Mouse (Mus musculus) intestine, postnatal 0 days (tissue): ENCODE measurements around the gene Gm6096. TPM values are rescaled to one million over a fixed set of nuclear protein-coding genes. Genes with fewer than 3 reads are reported as not detected.

Experiments used
- ATAC-seq: fragments of 200-750 bp; cut with Nextera tagmentation; 2 replicates; pipeline ENCODE4 v1.8.0; 2017; ENCODE audit warnings: mild to moderate bottlenecking, moderate TSS enrichment, moderate library complexity
- H3K27ac ChIP-seq: fragments of 300-500 bp; sonication (generic); 2 replicates; pipeline ENCODE4 v1.5.1; 2014; ENCODE audit warnings: mild to moderate bottlenecking, low read depth, low read length, moderate library complexity
- H3K27me3 ChIP-seq: fragments of 300-500 bp; sonication (generic); replicated peaks from 2 replicates; pipeline ENCODE4 v1.6.1; 2014; ENCODE audit warnings: low read length, mixed read lengths; ENCODE audit not compliant: control insufficient read depth, insufficient read depth
- H3K36me3 ChIP-seq: fragments of 300-500 bp; sonication (generic); 2 replicates; pipeline ENCODE4 v1.6.1; 2014; ENCODE audit warnings: mild to moderate bottlenecking, moderate library complexity; ENCODE audit not compliant: control insufficient read depth, insufficient read depth
- H3K4me1 ChIP-seq: fragments of 300-500 bp; sonication (generic); replicated peaks from 2 replicates; pipeline ENCODE4 v1.6.1; 2014; ENCODE audit warnings: antibody characterized with exemption, low read length, mixed read lengths; ENCODE audit not compliant: control insufficient read depth, insufficient read depth
- H3K4me2 ChIP-seq: fragments of 300-500 bp; sonication (generic); replicated peaks from 2 replicates; pipeline ENCODE4 v1.6.1; 2014; ENCODE audit warnings: low read depth, mild to moderate bottlenecking, moderate library complexity
- H3K4me3 ChIP-seq: fragments of 300-500 bp; sonication (generic); 2 replicates; pipeline ENCODE4 v1.5.1; 2014; ENCODE audit warnings: low read depth, low read length
- H3K9ac ChIP-seq: fragments of 300-500 bp; sonication (generic); 2 replicates; pipeline ENCODE4 v1.6.1; 2014; ENCODE audit warnings: mild to moderate bottlenecking, low read depth, low read length
- H3K9me3 ChIP-seq: fragments of 300-500 bp; sonication (generic); 2 replicates; pipeline ENCODE4 v1.6.1; 2016; ENCODE audit warnings: mixed run types; ENCODE audit not compliant: control insufficient read depth
- CTCF ChIP-seq: sonication (generic); IDR thresholded peaks from 2 replicates; pipeline ENCODE4 v1.5.1; 2016; ENCODE audit warnings: low read depth, mild to moderate bottlenecking, control low read depth, antibody characterized with exemption, moderate library complexity
- WGBS: fragments of 180-500 bp; shearing (Covaris S2); extraction: QIAGEN DNeasy Blood & Tissue Kit; methylation state at CpG from one replicate; pipeline ENCODE4 v1.1.7; 2014; 5-methylcytosine and 5-hydroxymethylcytosine counted together
- polyA plus RNA-seq: library from polyadenylated mRNA; unstranded; fragments of >200 nt; fragmentation: Nextera tagmentation; extraction: Ambion mirVana; gene quantifications from 2 replicates; pipeline ENCODE4 v1.2.1, GENCODE M21; 2015

The Gm6096 gene
- polyA plus RNA-seq, 1 experiment from 2014 or later, result not detected

GRCm38 (mm10) chr7:34292633-34293032 is 41.8 kb downstream of the Gm6096 start:
- Histone ChIP-seq H3K27me3 (no peaks in the 10 kb centered on the region), H3K4me2 (no peak overlapping the region), H3K4me3 (no peak overlapping the region), H3K27ac (no peak overlapping the region), H3K9ac (no peak overlapping the region), H3K4me1 (no peaks in the 10 kb centered on the region), H3K9me3 (no peaks in the 10 kb centered on the region), H3K36me3 (no peaks in the 10 kb centered on the region)
- no peak for TF ChIP-seq CTCF
- no peak for ATAC-seq
- 85% methylated on average over 2 of the region's 2 CpGs for WGBS

DNA sequence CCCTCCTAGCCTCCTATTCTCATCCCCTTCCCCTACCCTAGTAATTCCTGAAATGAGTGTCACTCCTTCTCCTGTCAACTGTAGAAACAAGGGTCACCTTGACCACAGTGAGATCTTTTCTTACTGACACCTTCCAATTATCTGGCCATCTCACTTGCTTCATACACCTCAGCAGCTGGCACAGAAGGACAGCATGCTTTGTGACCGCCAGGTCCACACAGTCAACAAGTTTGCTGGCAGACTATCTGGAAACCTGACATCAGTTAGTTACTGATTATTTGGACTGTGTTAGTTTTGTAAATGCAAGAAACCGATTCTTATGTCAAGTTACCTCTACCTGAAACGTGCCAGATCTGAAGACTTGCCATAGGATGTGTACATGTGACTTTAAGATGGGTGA is 45.3 kb downstream of the Gm6096 start:
- no peaks in the 10 kb centered on the region for H3K27me3 ChIP-seq
- no peak overlapping the region for H3K9ac ChIP-seq
- 86% methylated on average over 3 of the region's 3 CpGs for WGBS
- no peak for ATAC-seq
- no peak overlapping the region for H3K4me2 ChIP-seq
- no peak overlapping the region for H3K4me3 ChIP-seq
- no peaks in the 10 kb centered on the region for H3K36me3 ChIP-seq
- no peak overlapping the region for H3K27ac ChIP-seq
- H3K9me3 ChIP-seq, result no peaks in the 10 kb centered on the region
- no peaks in the 10 kb centered on the region for H3K4me1 ChIP-seq
- TF ChIP-seq CTCF, result no peak

DNA sequence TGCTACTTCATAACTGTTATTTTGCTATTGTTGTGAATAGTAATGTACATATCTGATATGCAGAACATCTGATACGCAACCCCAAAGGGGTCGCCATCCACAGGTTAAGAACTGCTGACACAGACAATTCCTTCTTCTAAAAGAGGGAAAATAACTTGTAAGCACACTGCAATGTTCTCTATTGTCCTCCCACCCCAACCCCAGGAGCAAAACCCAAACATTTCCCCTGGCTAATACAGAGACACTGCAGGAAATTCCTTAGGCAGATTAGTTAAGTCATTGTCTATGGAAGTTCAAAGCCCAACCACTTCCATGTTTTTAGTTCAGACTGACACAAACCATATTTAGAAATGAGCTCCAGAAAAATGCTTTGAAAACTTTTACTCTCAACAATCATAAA is 48.0 kb downstream of the Gm6096 start:
- H3K4me3 ChIP-seq, result no peak overlapping the region
- H3K4me2 ChIP-seq, result no peak overlapping the region
- no peaks in the 10 kb centered on the region for H3K36me3 ChIP-seq
- no peaks in the 10 kb centered on the region for H3K9me3 ChIP-seq
- H3K27me3 ChIP-seq, result no peaks in the 10 kb centered on the region
- H3K27ac ChIP-seq, result no peak overlapping the region
- H3K9ac ChIP-seq, result no peak overlapping the region
- whole genome bisulfite sequencing, result 91% methylated on average over 2 of the region's 2 CpGs
- no peak for ATAC-seq
- no peak for TF ChIP-seq CTCF
- no peaks in the 10 kb centered on the region for H3K4me1 ChIP-seq

Other genes starting within 250 kb of the Gm6096 start
- not detected in 2 replicates for gene Scgb2b27, start 237.1 kb upstream of the Gm6096 start, polyA plus RNA-seq
- gene Scgb1b27, start 229.6 kb upstream of the Gm6096 start, polyA plus RNA-seq, result not detected in 2 replicates
- not detected in 2 replicates for gene Scgb1b30, start 155.6 kb upstream of the Gm6096 start, polyA plus RNA-seq
- 3.2 TPM in 2 replicates for gene Wtip, start 117.8 kb upstream of the Gm6096 start, polyA plus RNA-seq
- gene Uba2, start 81.4 kb upstream of the Gm6096 start, polyA plus RNA-seq, result 50.2 and 50.8 TPM in 2 replicates
- 26.3 and 26.7 TPM in 2 replicates for gene Pdcd2l, start 54.4 kb upstream of the Gm6096 start, polyA plus RNA-seq
- 179 and 180 TPM in 2 replicates for gene Gpi1, start 20.7 kb upstream of the Gm6096 start, polyA plus RNA-seq
- 18.6 and 21.2 TPM in 2 replicates for gene 4931406P16Rik, start 62.5 kb downstream of the Gm6096 start, polyA plus RNA-seq
- 46.7 and 47.1 TPM in 2 replicates for gene Lsm14a, start 142.3 kb downstream of the Gm6096 start, polyA plus RNA-seq